Mouse (Mus musculus): ENCODE results near the gene Wdr20rt.

GRCm38 (mm10) chr12:65269406-65269805 lies 44.1 kb downstream of the Wdr20rt start:
- TF ChIP-seq CTCF (conservative IDR thresholded peaks at IDR 0.05 in 1 of 2, IDR thresholded peaks at IDR 0.05 in 1 of 2; ENCODE audit: low read depth in 2 of 2, low read length in 2 of 2) (no peak), POLR2A (IDR thresholded peaks at IDR 0.05; ENCODE audit: low read depth, low read length) (no peak), USF1 (IDR thresholded peaks at IDR 0.05; ENCODE audit: low read depth, low read length) (no peak), ELF1 (IDR thresholded peaks at IDR 0.05; ENCODE audit: low read depth, low read length) (no peak), ETS1 (conservative IDR thresholded peaks at IDR 0.05; ENCODE audit: low read depth, low read length) (no peak), POLR2AphosphoS2 (IDR thresholded peaks at IDR 0.05; ENCODE audit: low read depth, low read length) (no peak)

Measured in CH12.LX (cell line).